Mouse (Mus musculus) gastrocnemius, adult 2 months (tissue): ENCODE measurements at regions not wholly inside any gene's neighbourhood (a gene's known extent, or its start where the extent isn't known, plus 50 kb on each side); places are given as distances from the start of the nearest gene placed in this dataset.

ENCODE experiments used
- DNase-seq: peaks from one replicate; pipeline ENCODE4 v3.0.0; 2022
- H3K27ac ChIP-seq: fragments of 200-600 bp; 2 replicates; pipeline ENCODE4 v1.8.1; 2022; ENCODE audit warnings: mild to moderate bottlenecking
- H3K4me3 ChIP-seq: fragments of 200-600 bp; 2 replicates; pipeline ENCODE4 v1.8.1; 2022; ENCODE audit warnings: mild to moderate bottlenecking, moderate library complexity
- CTCF ChIP-seq: fragments of 200-600 bp; IDR thresholded peaks from 2 replicates; pipeline ENCODE4 v1.8.1; 2022; ENCODE audit warnings: antibody characterized with exemption, mild to moderate bottlenecking, moderate library complexity
- intact Hi-C: fragments of 180-260 bp; cut with DNase I; formaldehyde crosslinking; loops from one replicate; pipeline ENCODE4 v1.15.1; 2025

GRCm38 (mm10) chr9:32815473-32815872 is 179.5 kb downstream of the Ets1 start:
- H3K27ac ChIP-seq = no peak overlapping the region
- no peak for TF ChIP-seq CTCF

GRCm38 (mm10) chr9:32816649-32817425 is 180.8 kb downstream of the Ets1 start:
- Histone ChIP-seq H3K4me3 (peak overlapping the region; percentile 42), H3K27ac (peak overlapping the region; percentile 59)
- TF ChIP-seq CTCF = no peak
- intact Hi-C loops = no loop called here
- DNase-seq = peak; percentile 70

More at GRCm38 (mm10) chr9:32815473-32815872, 179.5 kb downstream of the Ets1 start:
- no peak overlapping the region for H3K4me3 ChIP-seq
- intact Hi-C loops = no loop called here
- DNase-seq = no peak

- TF ChIP-seq CTCF = no peak
- DNase-seq = no peak
- no peak overlapping the region for H3K27ac ChIP-seq
- intact Hi-C loops = no loop called here
- no peak overlapping the region for H3K4me3 ChIP-seq
These were observed 181.7 kb downstream of the Ets1 start for GRCm38 (mm10) chr9:32817442-32818358.

GRCm38 (mm10) chr9:32823439-32824133 is 187.6 kb downstream of the Ets1 start:
- Histone ChIP-seq H3K4me3 (no peak overlapping the region), H3K27ac (no peak overlapping the region)
- intact Hi-C loops = no loop called here
- TF ChIP-seq CTCF = no peak
- DNase-seq = peak; percentile 27

GRCm38 (mm10) chr9:32824134-32824531 is 188.1 kb downstream of the Ets1 start:
- Histone ChIP-seq H3K4me3 (no peak overlapping the region), H3K27ac (no peak overlapping the region)
- TF ChIP-seq CTCF = no peak
- no peak for DNase-seq
- intact Hi-C loops = no loop called here

GRCm38 (mm10) chr9:32830268-32830891 is 194.4 kb downstream of the Ets1 start:
- TF ChIP-seq CTCF = no peak
- no peak overlapping the region for H3K27ac ChIP-seq
- intact Hi-C loops = loop anchor here (10.0 kb wide), 2 partner anchors 104 to 236 kb away; no protein-coding TSS in a partner anchor
- no peak overlapping the region for H3K4me3 ChIP-seq
- no peak for DNase-seq

GRCm38 (mm10) chr9:32833373-32833772 is 197.4 kb downstream of the Ets1 start:
- TF ChIP-seq CTCF = no peak
- no peak overlapping the region for H3K4me3 ChIP-seq
- intact Hi-C loops = loop anchor here (10.0 kb wide), 2 partner anchors 101 to 239 kb away; no protein-coding TSS in a partner anchor
- H3K27ac ChIP-seq = peak overlapping the region; percentile 40; the same call in 1 of the 2 replicates
- no peak for DNase-seq

GRCm38 (mm10) chr9:32834751-32835625 is 199.0 kb downstream of the Ets1 start:
- H3K27ac ChIP-seq = peak overlapping the region; percentile 81
- TF ChIP-seq CTCF = no peak
- intact Hi-C loops = loop anchor here (10.0 kb wide), 2 partner anchors 100 to 240 kb away; no protein-coding TSS in a partner anchor
- H3K4me3 ChIP-seq = no peak overlapping the region
- peak; percentile 28 for DNase-seq

GRCm38 (mm10) chr9:32835626-32835971 is 199.6 kb downstream of the Ets1 start:
- peak overlapping the region; percentile 81 for H3K27ac ChIP-seq
- intact Hi-C loops = loop anchor here (10.0 kb wide), 2 partner anchors 99 to 241 kb away; no protein-coding TSS in a partner anchor
- H3K4me3 ChIP-seq = no peak overlapping the region
- DNase-seq = no peak
- no peak for TF ChIP-seq CTCF

GRCm38 (mm10) chr9:32836371-32836770 is 200.3 kb downstream of the Ets1 start:
- DNase-seq = no peak
- Histone ChIP-seq H3K27ac (peak overlapping the region; percentile 81), H3K4me3 (no peak overlapping the region)
- TF ChIP-seq CTCF = no peak
- intact Hi-C loops = loop anchor here (10.0 kb wide), 2 partner anchors 98 to 242 kb away; no protein-coding TSS in a partner anchor

- TF ChIP-seq CTCF = no peak
- H3K4me3 ChIP-seq = no peak overlapping the region
- no peak for DNase-seq
- intact Hi-C loops = no loop called here
- no peak overlapping the region for H3K27ac ChIP-seq
These were observed 211.3 kb downstream of the Ets1 start for GRCm38 (mm10) chr9:32847361-32847760.
